Mouse (Mus musculus): ENCODE measurements around the gene Gm21969.

- TF ChIP-seq POLR2A (IDR thresholded peaks at IDR 0.05; ENCODE audit: insufficient read depth, low read depth, low read length) = no peak
- TF ChIP-seq CTCF (IDR thresholded peaks at IDR 0.05; ENCODE audit: insufficient read depth, low read depth, low read length) = no peak
Observed at GRCm38 (mm10) chr4:139593383-139593782, 9.6 kb upstream of the Gm21969 start.
